ENCODE assay signal across 19 mouse cellular contexts in the genomic region with DNA sequence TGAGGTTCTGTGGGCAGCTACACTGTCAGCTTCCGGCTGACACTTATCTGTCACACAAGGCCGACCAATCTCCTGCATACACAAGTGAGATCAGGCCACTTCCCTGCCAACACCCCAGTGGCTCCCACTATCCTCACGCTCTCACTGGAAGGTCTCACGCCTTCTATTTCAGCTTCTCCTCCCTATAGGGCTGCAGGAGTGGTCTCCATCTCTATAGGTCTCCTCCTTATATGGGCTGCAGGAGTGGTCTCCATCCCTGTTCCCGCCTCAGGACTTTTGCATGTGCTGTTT.
DNase-seq lines count a peak whose midpoint lies in the region; ATAC-seq and TF ChIP-seq lines count a peak whose summit lies in the region.
"Had no signal": no experiment of that assay in that cellular context is flagged by ENCODE, and none has a peak within 500 bp of the region (broad histone marks: within the 10 kb centered on the region; RNA-seq: fewer than 3 reads in every experiment).

No protein-coding gene starts in this region.

- no peaks in the 10 kb centered on the region for H3K27me3 ChIP-seq in forebrain, embryonic 11.5 days (ENCODE audit: control insufficient read depth, insufficient read depth, low read length)
- H3K27me3 ChIP-seq in forebrain, embryonic 15.5 days: no peaks in the 10 kb centered on the region
- H3K27me3 ChIP-seq in lung, embryonic 15.5 days: no peaks in the 10 kb centered on the region
- H3K27me3 ChIP-seq: neural tube, embryonic 15.5 days had no signal

- TF ChIP-seq CTCF in left cerebral cortex, adult 2 months (IDR thresholded peaks at IDR 0.05): no peak

- peak; percentile 48 for DNase-seq in forebrain, embryonic 11.5 days (ENCODE audit: low spot score)
- DNase-seq in lung, adult 18-20 months: no peak
- DNase-seq in liver: peak; percentile 25
- no peak for DNase-seq in left cerebral cortex, adult 2 months (ENCODE audit: extremely low spot score in 1 of 2, low spot score in 2 of 2)
- DNase-seq in thymus, postnatal 10 days (ENCODE audit: low spot score in 2 of 2): no peak
- DNase-seq: adrenal gland, postnatal 10 days; cerebellum, adult 11-12 months; cerebellum, postnatal 36 days; kidney, adult 8-10 months; kidney, postnatal 4 days; lung, postnatal 36 days; midbrain, embryonic 14.5 days; thymus, postnatal 25 days had no signal

- H3K27ac ChIP-seq in forebrain, embryonic 11.5 days (ENCODE audit: low read depth, low read length): no peak overlapping the region
- H3K27ac ChIP-seq in forebrain, embryonic 15.5 days (replicated peaks): no peak overlapping the region
- H3K27ac ChIP-seq in lung, embryonic 15.5 days: no peak overlapping the region
- H3K27ac ChIP-seq in left cerebral cortex, adult 2 months: no peak overlapping the region
- H3K27ac ChIP-seq: neural tube, embryonic 15.5 days; stomach, postnatal 0 days had no signal

- no peak for ATAC-seq in forebrain, embryonic 11.5 days (replicated peaks; ENCODE audit: low FRiP score)
- ATAC-seq in forebrain, embryonic 15.5 days (replicated peaks): no peak
- ATAC-seq in lung, embryonic 15.5 days (ENCODE audit: borderline replicate concordance, extremely low read depth, low FRiP score, low TSS enrichment): 0 out of 2 replicates have a peak, but pooled peaks have one; percentile 37
- peak; percentile 92 for ATAC-seq in megakaryocyte progenitor cell, adult 5-6 weeks (replicated peaks; ENCODE audit: poor library complexity)

- no peaks in the 10 kb centered on the region for H3K9me3 ChIP-seq in forebrain, embryonic 11.5 days (ENCODE audit: control insufficient read depth, low read length)
- H3K9me3 ChIP-seq in forebrain, embryonic 15.5 days: no peaks in the 10 kb centered on the region
- no peaks in the 10 kb centered on the region for H3K9me3 ChIP-seq in lung, embryonic 15.5 days
- H3K9me3 ChIP-seq: neural tube, embryonic 15.5 days had no signal

- H3K36me3 ChIP-seq in forebrain, embryonic 11.5 days (ENCODE audit: control insufficient read depth, insufficient read depth, low read length): no peaks in the 10 kb centered on the region
- H3K36me3 ChIP-seq in forebrain, embryonic 15.5 days: 0 out of 2 replicates have a peak, but pooled peaks cover 4% of the 10 kb centered on the region
- H3K36me3 ChIP-seq in lung, embryonic 15.5 days: no peaks in the 10 kb centered on the region

- no peaks in the 10 kb centered on the region for H3K4me1 ChIP-seq in forebrain, embryonic 11.5 days (replicated peaks; ENCODE audit: control insufficient read depth, insufficient read depth, low read length)
- H3K4me1 ChIP-seq in forebrain, embryonic 15.5 days: peaks cover 9% of the 10 kb centered on the region
- H3K4me1 ChIP-seq in lung, embryonic 15.5 days: 0 out of 2 replicates have a peak, but pooled peaks cover 7% of the 10 kb centered on the region

- H3K4me3 ChIP-seq in forebrain, embryonic 11.5 days (ENCODE audit: low read depth, low read length): no peak overlapping the region
- no peak overlapping the region for H3K4me3 ChIP-seq in forebrain, embryonic 15.5 days
- no peak overlapping the region for H3K4me3 ChIP-seq in lung, embryonic 15.5 days
- H3K4me3 ChIP-seq in left cerebral cortex, adult 2 months: no peak overlapping the region
- H3K4me3 ChIP-seq: myocyte; neural tube, embryonic 15.5 days had no signal

- H3K4me2 ChIP-seq in forebrain, embryonic 11.5 days (ENCODE audit: low read depth, low read length, severe bottlenecking): no peak overlapping the region
- H3K4me2 ChIP-seq in forebrain, embryonic 15.5 days (replicated peaks): no peak overlapping the region
- H3K4me2 ChIP-seq in lung, embryonic 15.5 days: no peak overlapping the region
- H3K4me2 ChIP-seq: neural tube, embryonic 15.5 days had no signal

- intact Hi-C loops in left cerebral cortex, adult 2 months (cut with DNase I): no loop called here

- H3K9ac ChIP-seq in forebrain, embryonic 11.5 days (ENCODE audit: low read length): no peak overlapping the region
- no peak overlapping the region for H3K9ac ChIP-seq in forebrain, embryonic 15.5 days (replicated peaks)
- no peak overlapping the region for H3K9ac ChIP-seq in lung, embryonic 15.5 days
- H3K9ac ChIP-seq: neural tube, embryonic 15.5 days had no signal

- 82% methylated on average over 5 of the region's 5 CpGs for WGBS in forebrain, embryonic 11.5 days
- WGBS in forebrain, embryonic 15.5 days: 90% methylated on average over 5 of the region's 5 CpGs
- 55% methylated on average over 5 of the region's 5 CpGs for WGBS in lung, embryonic 15.5 days

Comparison
In these comparisons a context has a peak if more than half of its experiments do, and no peak if none do; other contexts are left out.
1. ATAC-seq: peak in lung, embryonic 15.5 days (single experiment) and megakaryocyte progenitor cell, adult 5-6 weeks (single experiment); none in forebrain, embryonic 11.5 days (single experiment) and forebrain, embryonic 15.5 days (single experiment).
2. DNase-seq: peak in forebrain, embryonic 11.5 days (single experiment) and liver (single experiment); none in lung, adult 18-20 months (0 of 2), left cerebral cortex, adult 2 months (0 of 2) and thymus, postnatal 10 days (0 of 2).